Comparison of ENCODE assay signal across 30 mouse cellular contexts in genomic region chr17:44071680-44072079, GRCm38 (mm10). TPM values are rescaled to one million over a fixed set of nuclear protein-coding genes. Genes with fewer than 3 reads are reported as not detected.
DNase-seq lines count a peak whose midpoint lies in the region; ATAC-seq and TF ChIP-seq lines count a peak whose summit lies in the region.
"Had no signal": no experiment of that assay in that cellular context is flagged by ENCODE, and none has a peak within 500 bp of the region (broad histone marks: within the 10 kb centered on the region; RNA-seq: fewer than 3 reads in every experiment).

No protein-coding gene starts in this region.

- H3K4me2 ChIP-seq in intestine, embryonic 16.5 days (ENCODE audit: low read depth, low read length), result no peak overlapping the region
- no peak overlapping the region for H3K4me2 ChIP-seq in hindbrain, embryonic 14.5 days (replicated peaks)
- H3K4me2 ChIP-seq: embryonic facial prominence, embryonic 13.5 days; embryonic facial prominence, embryonic 15.5 days; forebrain, embryonic 12.5 days had no signal

- H3K79me2 ChIP-seq in liver, adult 2 months (ENCODE audit: control insufficient read depth, insufficient read depth, low read length), result no peaks in the 10 kb centered on the region

- peak; percentile 48; the same call in 1 of the 2 replicates for ATAC-seq in intestine, embryonic 16.5 days
- no peak for ATAC-seq in hindbrain, embryonic 14.5 days (ENCODE audit: low FRiP score)
- ATAC-seq: activated CD4-positive, CD25-positive, alpha-beta regulatory T cell, adult 4 months; CD4-positive, CD25-positive, alpha-beta regulatory T cell, adult 4 months; forebrain, embryonic 14.5 days; Patski had no signal

- no peak overlapping the region for H3K4me3 ChIP-seq in heart, embryonic 10.5 days
- H3K4me3 ChIP-seq in liver, adult 2 months (ENCODE audit: insufficient read depth, low read depth, low read length), result no peak overlapping the region
- no peak overlapping the region for H3K4me3 ChIP-seq in intestine, embryonic 16.5 days (ENCODE audit: low read length)
- H3K4me3 ChIP-seq in hindbrain, embryonic 14.5 days (replicated peaks; ENCODE audit: low read length), result no peak overlapping the region
- H3K4me3 ChIP-seq: embryonic facial prominence, embryonic 13.5 days; embryonic facial prominence, embryonic 15.5 days; erythroblast, embryonic 14.5 days; forebrain, embryonic 10.5 days; forebrain, embryonic 12.5 days had no signal

- no peak for TF ChIP-seq POLR2A in liver, adult 2 months (IDR thresholded peaks at IDR 0.05; ENCODE audit: extremely low read depth, insufficient read depth, low read length)

- H3K9me3 ChIP-seq in heart, embryonic 10.5 days, result no peaks in the 10 kb centered on the region
- H3K9me3 ChIP-seq in intestine, embryonic 16.5 days (ENCODE audit: control insufficient read depth, low read length), result no peaks in the 10 kb centered on the region
- no peaks in the 10 kb centered on the region for H3K9me3 ChIP-seq in hindbrain, embryonic 14.5 days (ENCODE audit: control insufficient read depth, low read length)
- H3K9me3 ChIP-seq: embryonic facial prominence, embryonic 13.5 days; embryonic facial prominence, embryonic 15.5 days; forebrain, embryonic 10.5 days; forebrain, embryonic 12.5 days had no signal

- no peaks in the 10 kb centered on the region for H3K36me3 ChIP-seq in heart, embryonic 10.5 days
- no peaks in the 10 kb centered on the region for H3K36me3 ChIP-seq in liver, adult 2 months (ENCODE audit: control insufficient read depth, insufficient read depth, low read length)
- no peaks in the 10 kb centered on the region for H3K36me3 ChIP-seq in intestine, embryonic 16.5 days (ENCODE audit: control insufficient read depth, insufficient read depth, low read length)
- H3K36me3 ChIP-seq in hindbrain, embryonic 14.5 days (replicated peaks; ENCODE audit: control insufficient read depth, insufficient read depth), result no peaks in the 10 kb centered on the region
- H3K36me3 ChIP-seq: embryonic facial prominence, embryonic 13.5 days; embryonic facial prominence, embryonic 15.5 days; forebrain, embryonic 10.5 days; forebrain, embryonic 12.5 days; G1E had no signal

- intact Hi-C loops in heart, postnatal 14 days (cut with DNase I), result no loop called here

- DNase-seq in heart, embryonic 10.5 days (ENCODE audit: low spot score), result peak; percentile 35
- DNase-seq in heart, postnatal 14 days, result no peak
- DNase-seq in liver, adult 2 months (ENCODE audit: extremely low read depth, low read depth, low spot score), result peak; percentile 72
- DNase-seq in liver (no peak), adipocyte (ENCODE audit: low spot score) (peak; percentile 32)
- DNase-seq in hindbrain, embryonic 14.5 days (ENCODE audit: low spot score), result no peak
- no peak for DNase-seq in kidney, postnatal 25 days
- DNase-seq: adrenal gland, adult 2 months; adrenal gland, postnatal 10 days; adrenal gland, postnatal 25 days; B cell, adult 2 months; cerebellum, adult 11 months; cerebellum, adult 18-20 months; cerebellum, adult 8-10 months; cerebellum, adult 9-11 months; cerebellum, postnatal 14 days; cerebellum, postnatal 36 days; embryo, embryonic 11 days had no signal

- H3K9ac ChIP-seq in liver, adult 2 months (ENCODE audit: low read depth, low read length), result no peak overlapping the region
- H3K9ac ChIP-seq in intestine, embryonic 16.5 days (ENCODE audit: low read depth, low read length), result no peak overlapping the region
- H3K9ac ChIP-seq in hindbrain, embryonic 14.5 days, result no peak overlapping the region
- H3K9ac ChIP-seq: embryonic facial prominence, embryonic 13.5 days; embryonic facial prominence, embryonic 15.5 days; forebrain, embryonic 12.5 days had no signal

- H3K4me1 ChIP-seq in heart, embryonic 10.5 days, result no peaks in the 10 kb centered on the region
- H3K4me1 ChIP-seq in liver, adult 2 months (ENCODE audit: control insufficient read depth, insufficient read depth, low read length), result peaks cover 13% of the 10 kb centered on the region
- 0 out of 2 replicates have a peak, but pooled peaks cover 2% of the 10 kb centered on the region for H3K4me1 ChIP-seq in intestine, embryonic 16.5 days (ENCODE audit: control insufficient read depth, insufficient read depth, low read length)
- H3K4me1 ChIP-seq in hindbrain, embryonic 14.5 days (replicated peaks; ENCODE audit: control insufficient read depth, insufficient read depth, low read length), result no peaks in the 10 kb centered on the region
- H3K4me1 ChIP-seq: embryonic facial prominence, embryonic 13.5 days; embryonic facial prominence, embryonic 15.5 days; forebrain, embryonic 10.5 days; forebrain, embryonic 12.5 days had no signal

- no peak for TF ChIP-seq CTCF in liver, adult 2 months (IDR thresholded peaks at IDR 0.05; ENCODE audit: low read depth, low read length)

- no peak overlapping the region for H3K27ac ChIP-seq in heart, embryonic 10.5 days
- H3K27ac ChIP-seq in liver, adult 2 months (replicated peaks; ENCODE audit: insufficient read depth, low read depth, low read length), result peak overlapping the region; percentile 38
- no peak overlapping the region for H3K27ac ChIP-seq in intestine, embryonic 16.5 days (ENCODE audit: low read length)
- no peak overlapping the region for H3K27ac ChIP-seq in hindbrain, embryonic 14.5 days
- H3K27ac ChIP-seq: embryonic facial prominence, embryonic 13.5 days; embryonic facial prominence, embryonic 15.5 days; forebrain, embryonic 10.5 days; forebrain, embryonic 12.5 days had no signal

- no peaks in the 10 kb centered on the region for H3K27me3 ChIP-seq in heart, embryonic 10.5 days (ENCODE audit: insufficient read depth, poor library complexity, severe bottlenecking)
- no peaks in the 10 kb centered on the region for H3K27me3 ChIP-seq in liver, adult 2 months (ENCODE audit: control insufficient read depth, insufficient read depth, low read length)
- no peaks in the 10 kb centered on the region for H3K27me3 ChIP-seq in intestine, embryonic 16.5 days (replicated peaks; ENCODE audit: control insufficient read depth, insufficient read depth, low read length)
- H3K27me3 ChIP-seq in hindbrain, embryonic 14.5 days (ENCODE audit: control insufficient read depth, insufficient read depth, low read length), result no peaks in the 10 kb centered on the region
- H3K27me3 ChIP-seq: embryonic facial prominence, embryonic 13.5 days; embryonic facial prominence, embryonic 15.5 days; forebrain, embryonic 12.5 days; Patski had no signal

RNA-seq across cellular contexts. Expression of gene Enpp5, which starts 6.9 kb away (rescaled TPM):
- polyA plus RNA-seq in heart, embryonic 10.5 days (2016; fragmentation: Nextera tagmentation; extraction: Ambion mirVana), result 8.8 and 11.1 TPM in 2 replicates
- total RNA-seq in heart, postnatal 14 days (2021), result 10 to 100 TPM in 1 of 2 experiments, 1 to 10 TPM in 1; 9.0 to 10.3 TPM
- 19.7 and 23.5 TPM in 2 replicates for total RNA-seq in liver, adult 2 months (2014; rRNA removed)
- 9.1 and 9.4 TPM in 2 replicates for polyA plus RNA-seq in liver, adult 2 months (2012; rRNA removed)
- 52.4 and 60.0 TPM in 2 replicates for polyA plus RNA-seq in intestine, embryonic 16.5 days (2015; fragmentation: Nextera tagmentation; extraction: Ambion mirVana)
- polyA plus RNA-seq in hindbrain, embryonic 14.5 days (2014; fragmentation: Nextera tagmentation; extraction: Ambion mirVana), result 88.6 and 102 TPM in 2 replicates
- total RNA-seq: CH12.LX had no signal
- polyA plus RNA-seq: G1E had no signal

RNA-seq across cellular contexts. Expression of gene Enpp4, which starts 33.9 kb away (rescaled TPM):
- 6.3 and 6.6 TPM in 2 replicates for polyA plus RNA-seq in heart, embryonic 10.5 days (2016; fragmentation: Nextera tagmentation; extraction: Ambion mirVana)
- total RNA-seq in heart, postnatal 14 days (2021), result 10 to 100 TPM; 16.3 to 17.7 TPM
- 6.1 and 7.7 TPM in 2 replicates for total RNA-seq in liver, adult 2 months (2014; rRNA removed)
- 2.4 and 2.6 TPM in 2 replicates for polyA plus RNA-seq in liver, adult 2 months (2012; rRNA removed)
- polyA plus RNA-seq in intestine, embryonic 16.5 days (2015; fragmentation: Nextera tagmentation; extraction: Ambion mirVana), result 4.4 and 4.9 TPM in 2 replicates
- 6.1 and 6.2 TPM in 2 replicates for polyA plus RNA-seq in hindbrain, embryonic 14.5 days (2014; fragmentation: Nextera tagmentation; extraction: Ambion mirVana)
- polyA plus RNA-seq: G1E had no signal

Comparison
In these comparisons a context has a peak if more than half of its experiments do, and no peak if none do; other contexts are left out.
1. DNase-seq: peak in heart, embryonic 10.5 days (single experiment), liver, adult 2 months (single experiment) and adipocyte (single experiment); none in heart, postnatal 14 days (0 of 2), liver (single experiment), hindbrain, embryonic 14.5 days (single experiment) and kidney, postnatal 25 days (0 of 2).